Mouse (Mus musculus): ENCODE results near the gene Atxn2.
"Not testable (repeated sequence)": the region's sequence is repeated elsewhere in the genome, so short reads cannot be mapped to it uniquely, and the experiment has no call there.

The Atxn2 gene

GRCm38 (mm10) chr5:121711174-121711927, at the start of gene Atxn2:
Gene Atxn2, plus strand, starts transcription at chr5:121711337.
- DNase-seq: peak; percentile 92

DNA sequence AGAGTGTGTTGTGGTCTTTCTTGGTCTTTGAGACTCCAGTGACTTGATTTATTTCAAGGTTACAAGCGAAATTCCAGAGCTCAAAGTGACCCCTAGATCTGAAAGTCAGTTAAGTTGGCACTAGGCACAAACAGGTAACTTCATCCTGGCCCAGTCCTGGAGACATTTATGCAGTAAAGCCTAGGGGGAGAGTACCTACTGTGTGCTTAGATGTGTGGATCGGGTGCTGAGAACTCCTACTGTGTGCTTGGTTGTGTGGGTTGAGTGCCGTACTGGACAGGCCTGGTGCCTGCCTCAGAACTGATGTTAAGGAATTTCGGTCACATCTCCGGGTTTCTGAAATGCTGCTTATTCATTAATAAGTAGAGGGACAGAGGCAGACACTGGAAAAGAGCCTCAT, 49.6 kb upstream of the Atxn2 start:
- no peak for DNase-seq

DNA sequence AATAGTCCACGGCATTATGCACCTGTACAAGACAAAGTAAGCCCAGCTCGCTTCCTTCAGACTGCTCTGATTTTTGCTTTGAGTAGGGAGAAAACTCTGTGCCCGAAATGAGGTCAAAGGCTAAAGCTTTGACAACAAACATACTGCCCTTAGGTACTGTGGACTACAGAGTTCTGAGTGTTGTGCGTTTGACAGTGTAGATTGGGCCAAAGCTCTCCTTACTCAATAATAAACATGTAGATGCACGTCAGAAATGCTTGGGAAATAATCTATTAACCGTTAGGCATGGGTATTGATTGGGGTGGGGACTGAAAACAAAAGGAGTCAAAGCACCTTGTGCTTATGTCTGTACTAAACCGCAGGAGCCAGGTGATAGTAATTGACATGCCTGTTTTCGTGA, 47.7 kb upstream of the Atxn2 start:
- no peak for DNase-seq

DNA sequence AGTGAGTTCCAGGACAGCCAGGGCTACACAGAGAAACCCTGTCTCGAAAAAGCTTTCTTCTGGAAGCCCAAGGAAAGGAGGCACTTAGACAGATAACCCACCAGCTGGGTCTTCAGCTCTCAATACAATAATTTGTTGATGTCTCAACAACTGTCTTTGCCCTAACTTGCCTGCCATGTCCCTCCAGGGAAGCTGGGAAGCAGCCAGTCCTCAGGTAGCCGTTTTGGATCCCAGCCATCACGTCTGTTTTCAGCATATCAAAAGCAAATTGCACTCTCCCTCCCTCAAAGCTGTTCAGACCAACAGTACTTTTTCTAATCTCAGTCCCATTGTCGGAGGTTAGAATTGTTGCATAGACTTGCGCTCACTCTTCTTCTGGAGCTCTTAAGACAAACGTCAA, 47.1 kb upstream of the Atxn2 start:
- DNase-seq: no peak

- DNase-seq: no peak
Observed at GRCm38 (mm10) chr5:121664971-121665370, 46.2 kb upstream of the Atxn2 start.

DNA sequence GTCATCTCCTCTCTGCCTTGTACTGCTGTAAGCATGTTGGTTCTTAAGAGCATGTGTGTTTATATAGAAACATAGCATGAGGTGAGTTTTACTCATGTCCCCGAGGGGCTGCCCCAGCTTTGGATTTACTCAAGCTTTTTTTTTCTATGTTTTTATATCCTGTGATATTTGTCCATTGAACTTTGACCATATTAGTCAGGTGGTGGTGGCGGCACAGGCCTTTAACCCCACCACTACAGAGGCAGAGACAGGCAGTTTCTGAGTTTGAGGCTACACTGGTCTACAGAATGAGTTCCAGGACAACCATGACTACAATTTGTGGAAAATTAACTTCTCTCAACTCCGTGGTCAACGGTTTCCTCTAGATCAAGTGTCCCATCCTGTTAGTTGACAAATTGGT, 44.1 kb upstream of the Atxn2 start:
- peak; percentile 22 for DNase-seq

DNA sequence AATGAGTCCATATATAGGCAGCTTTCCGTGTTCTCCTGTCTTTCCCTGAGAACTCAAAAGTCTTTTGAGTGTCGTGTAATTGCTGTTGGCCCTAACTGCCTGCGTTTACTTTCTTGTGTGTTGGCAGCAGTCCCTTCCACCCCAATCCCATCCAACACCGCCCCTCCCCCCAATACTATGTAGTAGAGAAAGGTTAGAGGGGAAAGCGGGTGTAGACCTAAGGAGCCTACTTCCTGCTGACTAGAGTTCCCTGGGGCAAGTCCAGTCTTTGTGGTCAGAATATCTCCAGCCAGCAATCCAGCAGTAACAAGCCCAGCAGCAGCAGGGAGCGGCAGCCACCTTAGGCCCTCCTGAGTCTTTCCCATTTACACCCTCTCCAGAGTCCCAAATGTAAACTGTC, 42.7 kb upstream of the Atxn2 start:
- DNase-seq: peak; percentile 15

DNA sequence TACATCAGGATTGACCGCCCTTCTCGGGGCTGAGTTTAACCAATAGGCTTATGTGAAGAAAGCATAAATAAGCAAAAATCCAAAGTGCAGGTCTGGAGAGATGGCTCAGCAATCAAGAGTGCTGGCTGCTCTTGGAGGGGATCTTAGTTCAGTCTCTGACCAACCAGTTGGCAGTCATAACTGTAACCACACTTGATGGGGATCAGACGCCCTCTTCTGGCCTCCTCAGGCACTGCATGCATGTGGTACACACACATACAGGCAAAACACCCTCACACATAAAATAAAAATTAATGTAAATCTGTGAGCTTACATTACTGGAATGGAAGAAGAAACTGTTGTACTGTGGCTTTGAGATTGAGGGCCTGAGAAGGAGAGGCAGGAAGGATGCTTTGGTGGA, 40.7 kb upstream of the Atxn2 start:
- DNase-seq: peak; percentile 23

DNA sequence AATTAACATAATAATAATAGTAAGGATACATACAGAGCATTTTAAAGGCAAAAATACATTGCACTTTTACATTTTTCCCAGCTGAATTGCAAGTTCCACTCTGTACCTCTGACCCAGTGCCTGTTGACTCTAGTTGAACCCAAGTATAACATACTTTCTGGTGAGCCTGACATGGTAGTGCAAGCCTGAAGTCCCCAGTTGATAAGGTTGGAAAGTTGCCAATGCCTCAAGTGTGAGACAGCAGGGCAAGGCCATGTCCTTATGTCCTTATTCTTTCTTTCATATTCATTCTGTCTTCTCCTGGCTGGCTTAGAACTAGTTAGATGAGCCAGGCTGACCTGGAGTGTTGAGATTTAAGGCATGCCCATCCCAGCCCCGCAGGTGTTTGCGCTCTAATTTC, 28.9 kb upstream of the Atxn2 start:
- DNase-seq: no peak

- no peak for DNase-seq
Observed at GRCm38 (mm10) chr5:121685495-121685894, 25.6 kb upstream of the Atxn2 start.

- DNase-seq: peak; percentile 39
Observed at GRCm38 (mm10) chr5:121686113-121686898, 24.8 kb upstream of the Atxn2 start.

GRCm38 (mm10) chr5:121690482-121691211, 20.5 kb upstream of the Atxn2 start:
- DNase-seq: peak; percentile 73

DNA sequence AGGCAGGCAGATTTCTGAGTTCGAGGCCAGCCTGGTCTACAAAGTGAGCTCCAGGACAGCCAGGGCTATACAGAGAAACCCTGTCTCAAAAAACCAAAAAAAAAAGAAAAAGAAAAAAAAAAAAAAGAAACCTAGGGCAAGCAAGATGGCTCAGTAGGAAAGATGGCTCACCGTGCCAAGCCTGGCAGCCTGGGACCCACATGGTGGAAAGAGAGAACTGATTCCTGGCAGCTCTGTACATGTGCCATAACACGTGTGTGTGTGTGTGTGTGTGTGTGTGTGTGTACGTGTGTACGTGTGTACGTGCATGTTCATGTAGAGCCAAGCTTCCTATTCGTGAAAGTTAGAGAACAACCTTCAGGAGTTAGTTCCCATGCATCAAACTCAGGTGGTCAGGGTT, 19.7 kb upstream of the Atxn2 start:
- DNase-seq: not testable (repeated sequence)

GRCm38 (mm10) chr5:121692897-121693296, 18.2 kb upstream of the Atxn2 start:
- DNase-seq: no peak

DNA sequence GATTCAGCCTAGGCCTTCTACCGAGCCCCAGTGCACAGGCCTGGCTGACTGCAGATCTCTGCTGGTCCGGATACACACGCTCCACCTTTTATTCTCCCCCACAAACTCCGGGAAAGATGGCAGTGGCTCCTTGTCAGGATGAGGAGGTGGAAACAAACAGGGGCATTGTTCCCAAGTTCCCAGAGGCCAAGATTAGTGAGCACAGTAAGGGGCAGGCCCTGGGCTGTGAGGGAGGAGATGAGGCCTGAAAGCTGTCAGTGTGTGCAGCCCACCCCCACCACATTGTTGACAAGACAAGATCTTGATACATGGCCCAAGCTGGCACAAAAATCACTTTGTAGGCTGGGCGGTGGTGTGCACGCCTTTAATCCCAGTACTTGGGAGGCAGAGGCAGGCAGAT, 14.4 kb upstream of the Atxn2 start:
- DNase-seq: no peak

- no peak for DNase-seq
Observed at GRCm38 (mm10) chr5:121699891-121700290, 11.2 kb upstream of the Atxn2 start.

GRCm38 (mm10) chr5:121700496-121700895, 10.6 kb upstream of the Atxn2 start:
- DNase-seq: no peak

GRCm38 (mm10) chr5:121701111-121701769, 9.9 kb upstream of the Atxn2 start:
- no peak for DNase-seq

GRCm38 (mm10) chr5:121703341-121703740, 7.8 kb upstream of the Atxn2 start:
- DNase-seq: no peak

DNA sequence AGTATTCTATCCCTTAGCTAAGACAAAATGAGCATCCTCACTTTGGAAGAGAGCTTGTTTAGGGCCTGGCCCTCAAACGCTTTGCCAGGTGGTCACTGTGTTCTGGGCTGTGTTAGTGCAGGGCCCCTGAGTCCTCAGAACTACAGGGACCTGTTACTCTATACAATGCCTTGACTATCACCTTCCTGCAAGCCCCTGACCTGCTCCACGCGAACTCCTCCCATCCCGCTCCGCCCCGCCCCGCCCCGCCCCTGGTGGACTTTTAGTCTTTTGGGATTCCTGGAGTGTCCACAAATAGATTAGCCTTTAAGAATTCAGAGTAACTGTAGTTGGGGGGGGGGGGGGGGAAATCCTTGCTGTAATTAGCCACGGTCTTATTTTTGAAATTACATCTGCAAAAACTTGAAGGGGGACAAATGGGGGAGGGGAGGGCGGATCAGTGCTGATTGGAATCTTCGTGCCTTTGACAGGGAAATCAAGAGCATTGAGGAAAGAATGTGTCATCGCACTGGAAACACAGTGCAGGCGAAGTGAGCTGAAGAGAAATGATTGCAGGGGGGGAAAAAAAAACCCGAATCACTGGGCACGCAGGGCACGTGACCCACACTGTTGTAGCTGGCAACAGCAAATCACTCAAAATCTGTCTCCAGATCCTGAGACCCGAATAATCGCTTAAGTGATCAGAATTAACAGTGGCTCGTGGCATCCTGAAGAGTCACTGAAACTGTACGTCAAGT, 6.5 kb upstream of the Atxn2 start:
- DNase-seq: no peak

GRCm38 (mm10) chr5:121710402-121710801, 735 bp upstream of the Atxn2 start:
- no peak for DNase-seq

- no peak for DNase-seq
Observed at GRCm38 (mm10) chr5:121710851-121711173, 325 bp upstream of the Atxn2 start.

GRCm38 (mm10) chr5:121711928-121712231, 743 bp downstream of the Atxn2 start:
- DNase-seq: no peak
